Mouse (Mus musculus) cerebellum, adult (tissue): ENCODE results near the gene Arntl.
A peak's percentile ranks its signal among the peaks of the same experiment; 100 is the strongest.

Experiments
- ATAC-seq: cut with Nextera tagmentation; 2 replicates; pipeline ENCODE4 v1.9.2; 2017; ENCODE audit warnings: mild to moderate bottlenecking, moderate library complexity, mixed read lengths; ENCODE audit not compliant: insufficient number of reproducible peaks, low FRiP score, low TSS enrichment

Arntl gene

GRCm38 (mm10) chr7:113279246-113279645, 72.0 kb downstream of the Arntl start:
- ATAC-seq = no peak

DNA sequence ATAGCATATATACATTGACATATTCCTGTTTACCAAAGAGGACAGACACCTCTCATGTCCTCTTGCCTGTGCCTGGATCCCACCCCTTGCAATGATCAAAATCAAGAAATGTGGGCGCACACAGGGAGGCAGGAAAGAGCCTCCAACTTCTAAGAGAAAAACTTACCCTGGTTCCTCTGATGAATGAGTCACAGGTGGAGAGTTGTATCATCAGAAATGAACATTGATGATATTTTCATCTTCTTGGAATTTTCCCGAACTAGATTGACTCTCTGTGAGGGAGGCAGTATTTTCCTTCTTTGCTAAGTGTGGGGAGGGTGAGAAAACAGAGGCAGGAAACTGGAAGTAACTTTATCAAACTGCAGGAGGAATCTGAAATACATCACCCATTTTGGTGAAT, 78.1 kb downstream of the Arntl start:
- no peak for ATAC-seq

GRCm38 (mm10) chr7:113289211-113289610, 81.9 kb downstream of the Arntl start:
- ATAC-seq = no peak

DNA sequence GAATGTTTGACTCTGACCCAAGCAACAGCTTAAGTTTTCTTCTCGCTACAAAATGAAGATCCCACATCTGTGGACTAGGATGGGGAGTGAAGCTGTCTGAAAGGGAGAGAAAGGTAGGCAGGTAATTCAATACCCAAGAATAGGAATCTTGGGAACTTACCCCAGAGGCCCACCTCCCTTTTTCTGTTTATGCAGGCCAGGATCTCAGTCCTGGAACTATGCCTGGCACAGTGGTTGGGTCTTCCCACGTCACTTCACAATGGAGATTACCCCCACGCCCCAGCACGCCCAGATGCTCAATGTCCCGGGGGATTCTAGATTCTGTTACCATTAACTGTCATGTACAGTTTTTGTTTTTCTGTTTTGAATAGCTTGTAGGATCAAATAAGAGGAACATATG, 84.5 kb downstream of the Arntl start:
- no peak for ATAC-seq

GRCm38 (mm10) chr7:113292193-113292592, 84.9 kb downstream of the Arntl start:
- ATAC-seq = no peak

GRCm38 (mm10) chr7:113294598-113294997, 87.3 kb downstream of the Arntl start:
- ATAC-seq = no peak

- ATAC-seq = no peak
Observed at GRCm38 (mm10) chr7:113295077-113295890, 88.0 kb downstream of the Arntl start.

GRCm38 (mm10) chr7:113297813-113298212, 90.5 kb downstream of the Arntl start:
- no peak for ATAC-seq

- no peak for ATAC-seq
Observed at GRCm38 (mm10) chr7:113310136-113310535, 102.9 kb downstream of the Arntl start.

DNA sequence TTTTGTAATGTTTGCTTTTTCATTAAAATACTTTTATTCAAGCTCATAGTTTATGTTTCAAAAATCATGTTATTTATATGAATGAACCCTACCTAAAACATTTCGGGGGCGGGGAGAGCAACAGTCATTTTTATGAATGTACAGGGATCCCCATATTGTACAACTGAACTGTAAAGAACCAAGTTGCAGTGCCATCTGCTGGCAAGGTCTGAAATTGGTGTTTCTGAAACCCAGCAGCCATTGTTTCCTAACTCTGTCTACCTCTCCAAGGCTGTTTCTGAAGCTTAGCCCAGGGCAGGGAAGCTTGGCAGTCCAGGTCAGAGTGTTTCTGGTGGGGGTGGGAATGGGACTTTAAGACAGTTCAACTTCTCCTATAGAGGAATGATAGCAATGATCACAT, 104.5 kb downstream of the Arntl start:
- peak; percentile 31; the same call in 1 of the 2 replicates for ATAC-seq

- ATAC-seq = no peak
Observed at GRCm38 (mm10) chr7:113320128-113320527, 112.9 kb downstream of the Arntl start.

DNA sequence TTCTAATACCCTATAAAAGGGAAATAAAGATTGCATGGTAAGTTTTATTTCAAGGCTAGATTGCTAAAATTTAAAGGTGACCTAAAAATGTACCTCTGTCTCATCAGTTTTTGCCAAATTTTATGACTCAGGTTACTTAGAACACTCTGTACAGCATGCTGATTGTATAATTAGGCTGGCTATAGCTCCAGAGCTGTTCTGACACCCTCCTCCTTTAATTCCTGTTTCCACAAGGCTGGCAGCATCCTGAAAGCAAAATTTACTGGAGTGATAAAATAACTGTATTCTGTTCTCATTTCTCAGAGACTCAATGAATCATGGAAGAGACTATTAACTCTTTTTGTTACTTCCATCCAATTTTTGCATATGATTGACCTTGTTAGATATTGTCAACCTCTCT, 126.8 kb downstream of the Arntl start:
- no peak for ATAC-seq

DNA sequence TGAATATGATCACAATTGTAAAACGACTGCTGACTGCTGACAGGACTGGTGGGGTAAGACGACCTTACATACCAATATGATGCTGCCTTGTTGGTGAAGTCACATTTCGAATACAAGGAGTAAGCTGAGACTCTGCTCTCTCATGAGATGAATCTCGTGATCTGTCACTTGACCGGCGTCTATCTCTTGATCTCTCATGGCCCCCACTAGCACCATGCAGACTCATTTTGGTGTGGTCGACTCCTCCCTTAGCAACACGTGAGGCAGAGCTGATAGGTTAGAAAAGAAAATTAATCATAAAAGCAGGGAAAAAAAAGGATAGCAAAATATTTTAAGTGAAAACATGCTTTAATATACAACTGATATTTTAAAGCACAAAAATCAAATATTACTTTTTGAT, 128.0 kb downstream of the Arntl start:
- ATAC-seq = no peak

GRCm38 (mm10) chr7:113347271-113347670, 140.0 kb downstream of the Arntl start:
- ATAC-seq = peak; percentile 100

- peak; percentile 31; the same call in 1 of the 2 replicates for ATAC-seq
Observed at GRCm38 (mm10) chr7:113347694-113348093, 140.4 kb downstream of the Arntl start.

DNA sequence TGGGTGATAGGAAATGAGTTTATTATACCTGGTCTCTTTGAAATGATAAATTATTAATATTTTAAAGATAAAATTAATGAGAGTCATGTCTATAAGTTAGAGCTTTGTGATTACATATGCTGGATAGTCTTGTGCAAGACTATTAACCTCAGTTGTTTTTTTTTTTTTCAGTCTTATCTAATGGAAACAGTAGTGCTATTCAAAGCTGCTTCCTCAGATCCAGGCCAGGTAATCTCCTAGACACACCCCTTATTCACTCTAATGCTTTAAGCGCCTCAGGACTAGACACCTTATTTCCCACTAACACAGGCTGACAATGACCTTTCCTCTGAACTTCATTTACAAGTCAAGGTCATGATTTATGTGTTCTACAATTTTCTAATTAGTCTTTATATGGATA, 141.8 kb downstream of the Arntl start:
- ATAC-seq = no peak
